Mouse (Mus musculus): ENCODE data around the gene Efcab12.
A peak's percentile ranks its signal among the peaks of the same experiment; 100 is the strongest.

The Efcab12 gene

GRCm38 (mm10) chr6:115845006-115845405, 6.8 kb upstream of the Efcab12 start:
- no peak for DNase-seq (ENCODE audit: low read depth, low spot score)

GRCm38 (mm10) chr6:115838745-115839144, 533 bp upstream of the Efcab12 start:
- no peak for DNase-seq (ENCODE audit: low read depth, low spot score)

GRCm38 (mm10) chr6:115833861-115834260, 4.4 kb downstream of the Efcab12 start:
- no peak for DNase-seq (ENCODE audit: low read depth, low spot score)

GRCm38 (mm10) chr6:115832152-115832850, 5.9 kb downstream of the Efcab12 start:
- DNase-seq (ENCODE audit: low read depth, low spot score): no peak

- no peak for DNase-seq (ENCODE audit: low read depth, low spot score)
These were observed 7.2 kb downstream of the Efcab12 start for GRCm38 (mm10) chr6:115830779-115831601.

GRCm38 (mm10) chr6:115823850-115824464, 14.3 kb downstream of the Efcab12 start:
- DNase-seq (ENCODE audit: low read depth, low spot score): peak; percentile 76

GRCm38 (mm10) chr6:115821216-115821993, 16.8 kb downstream of the Efcab12 start:
- DNase-seq (ENCODE audit: low read depth, low spot score): no peak

GRCm38 (mm10) chr6:115818129-115818528, 20.1 kb downstream of the Efcab12 start:
- DNase-seq (ENCODE audit: low read depth, low spot score): no peak

GRCm38 (mm10) chr6:115815041-115815440, 23.2 kb downstream of the Efcab12 start:
- no peak for DNase-seq (ENCODE audit: low read depth, low spot score)

GRCm38 (mm10) chr6:115814104-115814503, 24.1 kb downstream of the Efcab12 start:
- peak; percentile 68 for DNase-seq (ENCODE audit: low read depth, low spot score)

- DNase-seq (ENCODE audit: low read depth, low spot score): no peak
These were observed 26.6 kb downstream of the Efcab12 start for GRCm38 (mm10) chr6:115811606-115812005.

- DNase-seq (ENCODE audit: low read depth, low spot score): peak; percentile 96
These were observed 29.6 kb downstream of the Efcab12 start, which contains the start of gene Rpl32 for GRCm38 (mm10) chr6:115808488-115809231. Rpl32 (minus strand) TSS chr6:115808747.

GRCm38 (mm10) chr6:115808196-115808487, 30.1 kb downstream of the Efcab12 start:
- DNase-seq (ENCODE audit: low read depth, low spot score): peak; percentile 45

- DNase-seq (ENCODE audit: low read depth, low spot score): no peak
These were observed 30.6 kb downstream of the Efcab12 start for GRCm38 (mm10) chr6:115807464-115808195.

- no peak for DNase-seq (ENCODE audit: low read depth, low spot score)
These were observed 33.6 kb downstream of the Efcab12 start for GRCm38 (mm10) chr6:115804432-115805192.

- peak; percentile 89 for DNase-seq (ENCODE audit: low read depth, low spot score)
These were observed 34.5 kb downstream of the Efcab12 start for GRCm38 (mm10) chr6:115803541-115804382.

GRCm38 (mm10) chr6:115801811-115802210, 36.4 kb downstream of the Efcab12 start:
- DNase-seq (ENCODE audit: low read depth, low spot score): no peak

GRCm38 (mm10) chr6:115792691-115793215, 45.5 kb downstream of the Efcab12 start:
- DNase-seq (ENCODE audit: low read depth, low spot score): peak; percentile 65

Data from brain, adult 2 months (tissue).